Mouse (Mus musculus): ENCODE results near the gene Atp6v0d1.

GRCm38 (mm10) chr8:105474680-105475079 is 91.2 kb downstream of the Atp6v0d1 start:
- TF ChIP-seq CTCF (IDR thresholded peaks at IDR 0.05; ENCODE audit: low read depth) (no peak), EP300 (IDR thresholded peaks at IDR 0.05; ENCODE audit: low read depth) (no peak)
